Mouse (Mus musculus) layer of hippocampus, postnatal 10 days (tissue): ENCODE data around the gene Zmat3. TPM values are rescaled to one million over a fixed set of nuclear protein-coding genes. Genes with fewer than 3 reads are reported as not detected.

Experiments
- DNase-seq, 2 experiments: peaks; one replicate each; pipeline ENCODE4 v3.0.0; 2021; ENCODE audit warnings: low spot score in 2 of 2
- total RNA-seq, 2 experiments: library from RNA; stranded (reverse); gene quantifications; 2 replicates each; pipeline ENCODE4 v1.2.3; 2021

Zmat3 gene
- total RNA-seq, 2 experiments from 2014 or later, result 64.5 to 66.5 TPM

DNA sequence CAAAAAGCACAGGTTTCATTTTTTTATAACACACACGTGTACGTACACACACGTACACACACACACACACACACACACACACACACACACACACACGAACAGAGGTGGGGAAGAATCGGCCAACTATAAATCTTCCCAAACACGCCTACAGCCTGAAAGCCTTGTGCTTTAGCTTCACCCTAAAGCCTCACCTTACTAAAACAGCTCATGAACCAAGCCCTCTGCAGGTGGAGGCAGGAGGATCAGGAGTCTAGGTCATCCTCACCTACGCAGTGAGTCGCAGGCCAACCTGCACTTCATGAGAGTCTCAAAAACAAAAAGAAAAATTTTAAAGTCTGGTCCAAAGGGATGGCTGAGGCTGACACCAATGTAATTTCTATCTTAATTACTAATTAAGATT, 6.7 kb upstream of the Zmat3 start:
- DNase-seq, result no peak

- DNase-seq, result no peak
Measured at GRCm38 (mm10) chr3:32371957-32372356, 6.1 kb upstream of the Zmat3 start.

GRCm38 (mm10) chr3:32367516-32367915, 1.7 kb upstream of the Zmat3 start:
- no peak for DNase-seq

DNA sequence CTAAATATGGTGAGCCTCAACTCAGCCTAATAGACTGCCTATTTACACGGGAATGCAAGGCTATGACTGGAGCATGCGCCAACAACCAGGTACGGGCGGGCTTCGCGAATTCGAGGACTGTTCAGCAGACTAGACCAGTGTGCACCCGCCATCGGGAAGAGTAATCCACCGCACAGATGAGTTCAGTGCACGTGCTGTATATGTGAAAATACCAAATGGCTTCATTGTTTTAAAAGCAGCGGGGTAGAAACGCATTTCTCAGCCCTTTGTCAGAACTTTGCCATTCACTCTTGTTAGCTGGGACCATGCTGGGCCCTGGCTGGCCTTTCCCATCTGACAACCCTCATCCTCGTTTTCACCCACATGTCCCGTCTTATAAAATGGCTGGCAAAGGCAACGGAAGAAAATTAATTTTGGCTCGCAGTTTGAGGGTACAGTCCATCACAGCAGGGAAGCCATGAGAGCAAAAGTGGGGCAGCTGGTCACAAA, 476 bp upstream of the Zmat3 start:
- no peak for DNase-seq

- no peak for DNase-seq
Measured at GRCm38 (mm10) chr3:32364841-32365545, 821 bp downstream of the Zmat3 start.

DNA sequence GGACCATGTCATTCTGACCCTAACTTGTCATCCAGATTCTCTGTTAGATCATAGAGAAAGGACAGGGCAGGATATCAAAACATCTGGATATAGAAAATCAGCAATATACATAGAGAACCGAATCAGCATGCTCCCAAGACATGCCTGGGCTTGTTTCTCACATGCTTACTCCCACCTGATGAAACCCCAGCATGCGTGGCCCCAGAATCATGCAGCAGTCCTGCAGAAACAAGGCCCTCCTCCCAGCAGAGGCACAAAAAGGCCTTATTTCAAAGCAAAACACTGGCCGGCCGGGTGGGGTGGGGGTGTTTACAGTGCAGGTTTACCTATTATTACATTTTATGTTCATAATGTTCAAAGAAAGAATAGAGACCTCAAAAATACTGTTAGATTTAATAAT, 1.6 kb downstream of the Zmat3 start:
- DNase-seq, result peak in 1 of 2 experiments; percentile 19

DNA sequence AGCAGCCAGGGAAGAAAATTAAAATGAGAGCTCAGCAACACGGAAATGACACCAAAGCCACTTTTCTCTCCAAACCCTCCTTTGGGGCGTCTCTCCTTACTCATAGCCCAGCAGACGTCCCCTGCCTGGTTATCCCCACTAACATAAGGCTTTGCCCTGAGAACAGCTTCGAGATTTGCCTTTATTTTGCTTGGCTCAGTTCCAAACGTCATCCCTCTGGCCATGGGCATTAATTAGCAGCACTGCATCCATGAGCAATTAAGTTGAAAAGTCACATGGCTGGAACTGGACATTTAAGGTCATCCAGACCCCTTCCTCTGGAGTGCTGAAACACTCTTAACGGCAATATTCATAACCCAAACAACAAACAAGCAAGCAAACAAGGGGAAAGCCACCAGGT, 4.6 kb downstream of the Zmat3 start:
- DNase-seq, result no peak

GRCm38 (mm10) chr3:32347881-32348280, 17.9 kb downstream of the Zmat3 start:
- DNase-seq, result peak; percentile 81 to 82

GRCm38 (mm10) chr3:32345249-32345648, 20.6 kb downstream of the Zmat3 start:
- no peak for DNase-seq

GRCm38 (mm10) chr3:32344825-32345224, 21.0 kb downstream of the Zmat3 start:
- no peak for DNase-seq

- DNase-seq, result peak; percentile 29 to 50
Measured at GRCm38 (mm10) chr3:32343371-32343770, 22.4 kb downstream of the Zmat3 start.

DNA sequence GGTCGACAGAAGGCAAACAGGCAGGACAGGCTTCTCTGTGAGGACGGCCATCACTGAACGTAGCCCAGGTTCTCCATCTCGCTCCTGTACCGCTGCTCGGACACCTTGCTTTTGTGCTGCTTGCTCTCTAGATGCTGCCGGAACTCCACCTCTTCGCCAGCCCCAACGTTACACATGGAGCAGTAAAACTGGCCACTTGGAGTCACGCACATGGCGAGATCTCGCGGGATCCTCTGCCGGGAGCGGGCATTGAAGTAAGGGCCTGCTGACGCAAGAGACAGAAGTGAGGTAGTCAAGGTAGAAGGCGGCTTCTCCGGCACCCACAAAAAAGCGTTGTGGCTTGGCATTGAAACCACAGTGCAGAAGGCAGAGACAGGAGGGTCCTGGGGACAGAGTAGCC, 24.4 kb downstream of the Zmat3 start:
- no peak for DNase-seq

DNA sequence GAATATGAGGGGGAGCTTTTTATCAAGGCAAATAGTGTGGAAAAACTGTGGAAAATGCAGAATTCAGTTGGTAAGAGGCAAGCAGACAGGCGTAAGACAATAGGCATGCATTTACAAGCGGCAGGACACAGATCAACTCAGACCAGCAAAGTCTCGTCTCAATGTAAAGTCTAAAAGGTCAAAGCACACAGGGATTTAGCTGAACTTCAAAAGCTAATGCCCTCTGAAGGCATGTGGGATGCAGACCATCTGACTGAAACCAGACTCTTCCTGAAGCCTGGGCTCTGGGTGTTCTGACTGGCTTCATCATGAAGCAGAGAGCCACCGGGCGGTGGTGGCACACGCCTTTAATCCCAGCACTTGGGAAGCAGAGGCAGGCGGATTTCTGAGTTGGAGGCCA, 27.6 kb downstream of the Zmat3 start:
- no peak for DNase-seq

DNA sequence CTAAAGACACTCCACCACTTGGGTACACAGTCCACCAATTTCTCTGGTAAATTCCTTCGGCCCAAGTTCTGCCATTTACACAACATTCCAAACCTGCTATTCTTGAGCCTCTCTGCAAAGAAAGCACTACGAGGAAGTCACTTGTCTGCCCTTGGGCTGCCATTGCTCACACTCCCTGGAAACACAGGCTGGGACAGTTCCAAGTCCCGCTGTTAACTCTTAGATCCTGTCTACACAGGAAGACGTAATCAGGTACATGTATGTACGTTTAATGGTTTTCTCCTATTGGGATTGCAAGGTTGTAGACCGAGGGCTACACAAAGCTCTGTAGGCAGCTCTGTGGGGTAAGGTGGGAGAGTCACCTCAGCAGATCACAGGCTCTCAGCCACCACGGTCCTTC, 28.0 kb downstream of the Zmat3 start:
- DNase-seq, result no peak

- peak in 1 of 2 experiments; percentile 31 for DNase-seq
Measured at GRCm38 (mm10) chr3:32334901-32335300, 30.9 kb downstream of the Zmat3 start.

GRCm38 (mm10) chr3:32333456-32334086, 32.2 kb downstream of the Zmat3 start:
- DNase-seq, result peak; percentile 80 to 83

DNA sequence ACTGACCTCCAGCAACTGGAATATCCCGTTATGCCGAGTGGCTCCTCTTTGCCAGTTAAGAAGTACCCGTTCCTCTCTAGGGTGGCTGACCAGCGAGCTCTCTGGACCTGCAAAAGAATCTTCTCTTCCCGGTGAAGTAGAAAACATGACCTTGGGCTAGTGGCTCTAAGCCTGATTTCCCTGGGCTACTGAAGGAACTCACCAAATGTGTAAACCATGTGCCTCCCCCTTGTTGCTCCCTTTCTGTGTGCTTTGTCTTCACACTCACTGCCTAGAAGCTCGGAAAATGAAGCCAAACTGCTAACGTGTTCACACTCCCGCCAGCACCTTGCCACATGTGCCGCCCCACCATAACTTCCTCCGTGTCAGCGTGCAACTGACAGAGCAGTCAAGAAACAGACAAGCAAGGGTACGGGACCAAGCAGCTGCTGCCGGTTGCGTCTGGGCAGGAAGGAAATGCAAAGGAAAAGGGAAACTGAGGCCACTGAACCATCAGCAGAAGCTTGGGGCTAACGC, 47.9 kb downstream of the Zmat3 start:
- no peak for DNase-seq

DNA sequence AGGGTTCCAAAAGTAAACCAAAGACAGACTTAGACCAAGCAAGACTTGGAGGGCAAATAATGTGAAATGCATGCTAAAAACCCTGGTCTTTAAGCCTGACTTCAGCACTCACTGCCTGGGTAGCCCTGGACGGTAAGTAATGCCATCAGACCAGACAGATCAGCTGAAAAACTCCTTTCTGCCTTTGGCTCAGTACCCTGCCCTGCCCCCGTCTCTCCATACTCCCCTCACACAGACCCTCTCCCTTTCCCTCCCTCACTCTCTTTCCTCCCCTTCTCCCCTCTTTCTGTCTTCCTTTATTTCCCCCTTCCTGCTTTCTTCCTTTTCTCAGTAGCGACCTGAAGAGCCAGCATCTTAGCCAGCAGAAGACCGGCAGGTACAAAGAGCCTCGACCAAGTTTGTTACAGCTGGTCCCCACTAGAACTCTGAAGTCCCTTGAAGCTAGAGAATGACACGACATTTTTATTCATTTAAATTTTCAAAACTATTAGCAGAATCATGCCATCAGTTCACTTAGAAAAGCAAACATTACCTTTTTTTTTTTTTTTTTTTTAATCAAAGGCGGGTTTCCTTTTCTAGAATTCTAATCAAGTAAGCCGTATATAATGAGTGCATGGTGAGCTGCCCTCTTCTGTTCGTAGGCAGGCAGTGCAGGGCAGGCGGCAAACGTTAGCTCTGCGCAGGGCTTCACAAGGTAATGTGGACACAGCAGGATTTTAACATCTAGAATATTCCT, 48.5 kb downstream of the Zmat3 start:
- peak; percentile 63 to 67 for DNase-seq

- DNase-seq, result no peak
Measured at GRCm38 (mm10) chr3:32314746-32315145, 51.1 kb downstream of the Zmat3 start.

DNA sequence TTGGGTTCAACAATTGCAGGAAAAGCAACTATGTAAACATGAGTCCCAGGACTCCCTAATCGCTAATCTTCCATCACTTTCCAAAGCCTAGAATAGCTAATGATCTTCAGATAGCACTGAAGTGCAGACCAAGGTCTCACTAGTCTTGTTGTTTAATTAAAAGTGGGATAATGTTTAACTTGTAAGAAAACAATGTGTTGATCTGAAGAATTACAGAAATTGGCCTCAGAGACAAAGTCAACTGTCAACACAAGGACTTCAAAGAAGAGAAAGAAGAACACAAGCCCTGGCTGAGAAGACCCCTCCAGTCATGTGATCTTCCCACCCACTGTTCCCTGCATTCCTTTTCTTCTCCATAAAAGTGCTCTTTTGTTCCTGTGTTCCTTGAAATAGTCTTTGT, 61.6 kb downstream of the Zmat3 start:
- no peak for DNase-seq

GRCm38 (mm10) chr3:32292001-32292400, 73.8 kb downstream of the Zmat3 start:
- no peak for DNase-seq
